Mouse (Mus musculus) embryonic facial prominence, embryonic 15.5 days (tissue): ENCODE measurements around the gene Myh9. TPM values are rescaled to one million over a fixed set of nuclear protein-coding genes. Genes with fewer than 3 reads are reported as not detected.

Experiments used
- ATAC-seq: fragments of 200-750 bp; cut with Nextera tagmentation; 2 replicates; pipeline ENCODE4 v1.8.0; 2017; ENCODE audit warnings: low read depth, moderate TSS enrichment; ENCODE audit not compliant: insufficient number of reproducible peaks, low FRiP score, low TSS enrichment
- H3K27ac ChIP-seq: fragments of 300-500 bp; sonication (generic); replicated peaks from 2 replicates; pipeline ENCODE4 v1.5.1; 2015; ENCODE audit warnings: mild to moderate bottlenecking, inconsistent platforms
- H3K27me3 ChIP-seq: fragments of 300-500 bp; sonication (generic); 2 replicates; pipeline ENCODE4 v1.6.1; 2015; ENCODE audit warnings: inconsistent platforms
- H3K36me3 ChIP-seq: fragments of 300-500 bp; sonication (generic); 2 replicates; pipeline ENCODE4 v1.6.1; 2015; ENCODE audit warnings: mild to moderate bottlenecking, inconsistent platforms
- H3K4me1 ChIP-seq: fragments of 300-500 bp; sonication (generic); 2 replicates; pipeline ENCODE4 v1.6.1; 2015; ENCODE audit warnings: inconsistent platforms
- H3K4me2 ChIP-seq: fragments of 300-500 bp; sonication (generic); replicated peaks from 2 replicates; pipeline ENCODE4 v1.6.1; 2015; ENCODE audit warnings: mild to moderate bottlenecking, inconsistent platforms
- H3K4me3 ChIP-seq: fragments of 300-500 bp; sonication (generic); replicated peaks from 2 replicates; pipeline ENCODE4 v1.5.1; 2015; ENCODE audit warnings: mild to moderate bottlenecking, inconsistent platforms
- H3K9ac ChIP-seq: fragments of 300-500 bp; sonication (generic); 2 replicates; pipeline ENCODE4 v1.6.1; 2015; ENCODE audit warnings: inconsistent platforms
- H3K9me3 ChIP-seq: fragments of 300-500 bp; sonication (generic); replicated peaks from 2 replicates; pipeline ENCODE4 v1.6.1; 2016; ENCODE audit warnings: inconsistent platforms
- WGBS: fragments of 180-500 bp; shearing (Covaris S2); methylation state at CpG from one replicate; pipeline ENCODE4 v1.1.7; 2015; 5-methylcytosine and 5-hydroxymethylcytosine counted together
- polyA plus RNA-seq: library from polyadenylated mRNA; unstranded; fragments of >200 nt; fragmentation: Nextera tagmentation; extraction: Ambion mirVana; gene quantifications from 2 replicates; pipeline ENCODE4 v1.2.1, GENCODE M21; 2015

The Myh9 gene
- 41.1 and 41.7 TPM in 2 replicates for polyA plus RNA-seq

DNA sequence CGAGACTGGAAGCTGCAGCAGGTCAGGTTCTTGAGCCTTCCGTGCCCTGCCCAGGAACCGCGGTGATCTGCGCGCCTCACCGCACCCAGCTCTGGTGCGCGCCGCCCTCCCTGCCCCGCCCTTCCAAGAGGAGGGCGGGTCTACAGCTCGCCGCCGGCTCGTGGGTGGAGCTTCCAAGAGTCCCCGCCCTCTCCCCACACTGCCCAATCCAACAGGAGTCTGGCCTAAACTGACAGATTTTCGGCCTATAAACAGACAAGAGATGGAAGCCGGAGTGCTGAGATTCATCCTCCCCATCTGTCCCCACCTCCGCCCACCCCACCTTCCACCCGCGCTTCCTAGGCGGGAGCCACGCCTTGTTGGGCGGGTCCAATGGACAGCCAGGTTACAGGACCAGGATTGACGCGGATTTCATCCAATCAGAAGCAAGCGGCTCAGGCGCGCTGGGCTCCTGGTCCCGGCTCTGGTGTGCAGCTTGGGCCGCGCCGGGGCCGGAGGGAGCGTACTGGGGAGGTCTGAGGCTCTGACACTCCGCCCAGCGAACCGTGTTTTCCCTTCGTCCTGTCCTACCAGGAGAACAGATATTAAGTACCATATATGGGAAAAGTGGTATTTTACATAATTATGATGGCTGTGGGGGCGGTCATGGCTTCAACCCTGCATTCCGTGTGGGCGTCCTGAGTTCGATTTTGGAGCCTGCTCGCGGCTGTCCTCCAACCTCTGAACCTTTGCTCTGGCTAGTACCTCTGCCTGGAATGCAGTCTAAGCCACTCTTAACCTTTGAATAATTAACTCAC is at the start of gene Myh9:
Myh9 (minus strand) TSS at position 129 of the 797 bp plus-strand sequence.
- H3K27ac ChIP-seq, result peak within 1 kb of the TSS; percentile 93
- H3K4me3 ChIP-seq, result peak within 1 kb of the TSS; percentile 92
- H3K36me3 ChIP-seq, result no peaks in the 10 kb centered on the region
- no peaks in the 10 kb centered on the region for H3K27me3 ChIP-seq
- H3K9me3 ChIP-seq, result no peaks in the 10 kb centered on the region
- H3K9ac ChIP-seq, result peak within 1 kb of the TSS; percentile 91
- peaks cover 45% of the 10 kb centered on the region for H3K4me1 ChIP-seq
- WGBS, result under 1% methylated on average over 43 of the region's 46 CpGs
- peak within 1 kb of the TSS; percentile 85 for H3K4me2 ChIP-seq
- peak; percentile 97 for ATAC-seq

DNA sequence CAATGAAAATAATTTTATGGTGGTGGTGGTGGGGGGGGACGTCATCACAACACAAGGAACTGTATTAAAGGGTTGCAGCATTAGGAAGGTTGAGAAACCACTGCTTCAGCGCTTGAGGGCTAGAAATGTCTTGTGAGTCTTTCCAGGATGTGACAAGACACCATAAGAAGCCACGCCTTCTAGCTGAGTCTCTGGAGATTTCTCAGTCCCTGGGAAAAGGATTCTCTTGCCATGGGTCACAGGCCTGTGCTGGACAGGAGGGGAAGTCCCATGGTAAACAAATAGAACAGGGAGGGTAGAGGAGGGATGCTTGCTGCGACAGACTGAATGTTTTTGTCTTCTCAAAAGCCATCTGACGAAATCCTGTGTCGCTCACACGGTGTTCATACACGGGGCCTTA is 49.8 kb upstream of the Myh9 start:
- 76% methylated on average over 8 of the region's 8 CpGs for WGBS
- no peak overlapping the region for H3K9ac ChIP-seq
- H3K4me2 ChIP-seq, result no peak overlapping the region
- H3K36me3 ChIP-seq, result no peaks in the 10 kb centered on the region
- H3K4me3 ChIP-seq, result no peak overlapping the region
- no peak overlapping the region for H3K27ac ChIP-seq
- no peaks in the 10 kb centered on the region for H3K9me3 ChIP-seq
- ATAC-seq, result no peak
- no peaks in the 10 kb centered on the region for H3K27me3 ChIP-seq
- 0 out of 2 replicates have a peak, but pooled peaks cover 4% of the 10 kb centered on the region for H3K4me1 ChIP-seq

DNA sequence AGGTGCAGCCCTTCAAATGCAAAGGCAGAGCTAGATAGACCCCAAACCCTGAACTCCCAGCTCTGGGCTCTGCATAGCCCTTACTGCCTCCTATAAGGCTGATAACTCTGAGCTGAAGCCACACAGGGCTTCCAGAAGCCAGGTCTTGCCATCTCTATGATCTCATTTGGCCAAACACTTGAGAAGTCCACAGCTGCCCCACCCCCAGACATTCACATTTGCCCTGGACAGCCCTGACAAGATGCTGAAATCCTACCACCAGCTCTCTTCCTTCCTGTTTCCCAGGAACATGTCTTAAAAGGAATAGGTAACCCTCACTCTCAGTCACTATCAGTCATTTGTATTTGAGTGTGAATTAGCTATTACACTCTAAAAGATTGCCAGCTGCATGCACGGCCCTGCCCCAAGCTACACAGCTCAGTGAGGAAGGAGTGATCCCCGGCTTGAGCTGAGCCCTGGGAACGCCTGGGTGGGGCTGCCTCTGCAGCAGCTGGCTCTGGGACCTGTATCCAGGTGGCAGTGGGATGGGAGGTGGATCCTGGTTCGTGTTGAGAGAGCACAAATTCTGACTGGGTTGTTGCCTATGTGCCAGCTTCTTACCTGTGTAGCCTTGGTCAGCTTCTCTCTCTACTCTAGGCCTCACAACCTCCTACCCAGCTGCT is 47.9 kb upstream of the Myh9 start:
- Histone ChIP-seq H3K27ac (no peak overlapping the region), H3K9me3 (no peaks in the 10 kb centered on the region), H3K9ac (no peak overlapping the region), H3K4me2 (no peak overlapping the region), H3K27me3 (no peaks in the 10 kb centered on the region), H3K4me1 (0 out of 2 replicates have a peak, but pooled peaks cover 4% of the 10 kb centered on the region), H3K36me3 (no peaks in the 10 kb centered on the region), H3K4me3 (no peak overlapping the region)
- ATAC-seq, result no peak
- WGBS, result 31% methylated on average over 4 of the region's 4 CpGs

DNA sequence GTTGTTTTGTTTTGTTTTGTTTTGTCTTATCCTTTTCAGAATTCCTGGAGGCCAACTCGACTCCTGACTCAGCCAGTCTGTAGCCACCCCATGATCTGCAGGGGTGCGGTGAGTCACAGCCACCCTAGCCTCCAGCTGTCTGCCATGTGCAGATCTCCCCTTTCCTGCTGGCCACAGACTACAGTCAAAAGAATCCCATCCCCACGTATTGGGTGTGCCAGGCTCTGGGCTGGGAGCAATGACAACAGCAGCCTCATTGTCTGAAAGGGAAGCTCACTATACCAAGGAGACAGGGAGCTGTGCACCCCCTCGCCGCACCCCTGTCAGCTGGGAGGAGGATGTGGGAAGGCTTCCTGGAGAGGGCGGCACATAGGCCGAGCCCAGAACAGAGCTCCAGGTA is 46.3 kb upstream of the Myh9 start:
- H3K4me2 ChIP-seq, result no peak overlapping the region
- no peaks in the 10 kb centered on the region for H3K9me3 ChIP-seq
- H3K9ac ChIP-seq, result no peak overlapping the region
- H3K4me1 ChIP-seq, result peaks cover 8% of the 10 kb centered on the region
- no peaks in the 10 kb centered on the region for H3K36me3 ChIP-seq
- H3K4me3 ChIP-seq, result no peak overlapping the region
- ATAC-seq, result no peak
- 48% methylated on average over 7 of the region's 7 CpGs for WGBS
- no peaks in the 10 kb centered on the region for H3K27me3 ChIP-seq
- H3K27ac ChIP-seq, result no peak overlapping the region

GRCm38 (mm10) chr15:77887093-77887488 is 45.1 kb upstream of the Myh9 start:
- Histone ChIP-seq H3K4me3 (no peak overlapping the region), H3K27ac (no peak overlapping the region), H3K4me2 (no peak overlapping the region), H3K27me3 (no peaks in the 10 kb centered on the region), H3K4me1 (peaks cover 20% of the 10 kb centered on the region), H3K36me3 (no peaks in the 10 kb centered on the region), H3K9ac (no peak overlapping the region), H3K9me3 (no peaks in the 10 kb centered on the region)
- 69% methylated on average over 1 of the region's 1 CpGs for WGBS
- no peak for ATAC-seq

- Histone ChIP-seq H3K4me1 (peaks cover 26% of the 10 kb centered on the region), H3K9me3 (no peaks in the 10 kb centered on the region), H3K27me3 (no peaks in the 10 kb centered on the region), H3K9ac (no peak overlapping the region), H3K27ac (no peak overlapping the region), H3K4me3 (no peak overlapping the region), H3K4me2 (no peak overlapping the region), H3K36me3 (no peaks in the 10 kb centered on the region)
- 74% methylated on average over 5 of the region's 5 CpGs for WGBS
- ATAC-seq, result no peak
These were observed 44.6 kb upstream of the Myh9 start for GRCm38 (mm10) chr15:77886369-77887092.

- H3K9me3 ChIP-seq, result no peaks in the 10 kb centered on the region
- no peak overlapping the region for H3K27ac ChIP-seq
- peaks cover 27% of the 10 kb centered on the region for H3K4me1 ChIP-seq
- no peak for ATAC-seq
- no peaks in the 10 kb centered on the region for H3K27me3 ChIP-seq
- H3K9ac ChIP-seq, result no peak overlapping the region
- 80% methylated on average over 4 of the region's 4 CpGs for WGBS
- H3K4me2 ChIP-seq, result no peak overlapping the region
- no peaks in the 10 kb centered on the region for H3K36me3 ChIP-seq
- no peak overlapping the region for H3K4me3 ChIP-seq
These were observed 44.0 kb upstream of the Myh9 start for GRCm38 (mm10) chr15:77885945-77886344.

DNA sequence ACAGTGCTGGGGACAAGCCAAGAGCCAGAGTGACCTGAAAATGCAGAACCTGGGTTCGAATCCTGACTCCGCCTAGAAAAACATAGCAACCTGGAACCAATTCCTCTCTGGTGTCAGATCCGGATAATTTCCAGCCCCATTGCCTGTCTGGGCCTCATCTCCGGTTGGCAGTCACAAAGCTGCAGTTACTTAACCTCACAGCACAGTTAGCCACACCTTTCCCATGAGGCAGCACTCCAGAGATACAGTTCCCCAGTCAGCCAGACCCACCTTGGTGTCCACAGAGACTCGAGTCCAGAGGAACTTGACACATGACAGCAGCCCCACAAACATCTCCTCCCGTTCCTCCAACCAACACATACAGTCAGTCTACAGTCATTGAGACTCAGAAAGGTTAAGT is 43.2 kb upstream of the Myh9 start:
- no peak overlapping the region for H3K4me3 ChIP-seq
- H3K36me3 ChIP-seq, result no peaks in the 10 kb centered on the region
- ATAC-seq, result no peak

GRCm38 (mm10) chr15:77883697-77884010 is 41.7 kb upstream of the Myh9 start:
- Histone ChIP-seq H3K9me3 (no peaks in the 10 kb centered on the region), H3K9ac (no peak overlapping the region), H3K4me2 (no peak overlapping the region), H3K27me3 (no peaks in the 10 kb centered on the region), H3K36me3 (no peaks in the 10 kb centered on the region), H3K4me1 (peaks cover 27% of the 10 kb centered on the region), H3K4me3 (no peak overlapping the region), H3K27ac (peak overlapping the region; percentile 65)
- 70% methylated on average over 4 of the region's 4 CpGs for WGBS
- no peak for ATAC-seq

More for the DNA sequence above, 43.2 kb upstream of the Myh9 start:
- no peak overlapping the region for H3K9ac ChIP-seq
- 77% methylated on average over 6 of the region's 6 CpGs for WGBS
- no peaks in the 10 kb centered on the region for H3K27me3 ChIP-seq
- no peaks in the 10 kb centered on the region for H3K9me3 ChIP-seq
- H3K4me1 ChIP-seq, result peaks cover 27% of the 10 kb centered on the region
- H3K4me2 ChIP-seq, result no peak overlapping the region
- no peak overlapping the region for H3K27ac ChIP-seq

DNA sequence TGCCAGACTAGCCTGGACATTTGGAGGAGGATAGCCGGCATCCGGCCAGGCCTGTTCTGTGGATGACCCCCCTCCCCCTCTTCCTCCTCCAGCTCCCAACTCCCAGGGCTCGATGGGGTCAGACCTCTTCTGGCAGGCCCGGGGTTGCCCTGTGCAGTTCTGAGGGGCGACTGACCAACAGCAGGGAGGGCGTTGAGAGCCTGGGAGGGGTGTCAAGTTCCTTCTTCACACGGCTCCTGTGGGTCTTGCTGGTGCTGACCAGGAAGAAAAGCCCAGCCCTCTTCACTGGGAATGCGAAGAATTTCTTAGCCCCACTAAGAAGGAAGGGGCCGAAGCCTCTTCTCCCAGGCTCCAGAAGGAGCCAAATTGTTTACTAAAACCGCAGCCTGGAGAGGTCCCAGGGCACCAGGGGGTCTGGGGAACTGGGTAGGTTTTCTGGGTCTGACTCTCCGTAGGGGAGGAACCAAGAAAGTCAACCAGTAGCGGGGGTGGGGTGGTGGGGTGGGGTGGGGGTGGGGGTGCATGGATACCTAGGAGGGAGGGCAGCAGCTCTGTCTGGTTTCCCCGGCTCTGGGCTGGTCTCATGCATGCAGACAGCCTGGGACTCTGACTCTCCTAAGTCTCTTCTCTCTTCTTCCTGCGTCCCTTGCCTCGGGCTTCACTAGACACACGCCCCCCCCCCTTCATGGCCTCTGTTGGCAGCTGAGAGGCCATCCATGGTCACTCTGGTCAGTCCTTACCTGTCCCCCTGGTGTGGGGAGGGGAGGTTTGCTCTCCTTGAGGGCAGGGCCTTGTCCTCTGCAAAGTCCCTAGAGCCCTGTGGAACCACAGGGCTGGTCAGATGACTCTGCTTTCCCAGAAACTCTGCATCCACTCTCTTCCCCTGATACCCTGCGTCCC is 41.1 kb upstream of the Myh9 start:
- peak; percentile 71 for ATAC-seq
- Histone ChIP-seq H3K27me3 (no peaks in the 10 kb centered on the region), H3K9me3 (no peaks in the 10 kb centered on the region), H3K36me3 (no peaks in the 10 kb centered on the region), H3K4me1 (peaks cover 23% of the 10 kb centered on the region), H3K27ac (peak overlapping the region; percentile 65), H3K9ac (no peak overlapping the region), H3K4me2 (no peak overlapping the region), H3K4me3 (no peak overlapping the region)
- 16% methylated on average over 16 of the region's 17 CpGs for WGBS
